Mouse (Mus musculus) spleen, postnatal 36 days (tissue): Measurements from ENCODE around the gene Fgd3.

Experiments
- DNase-seq, 2 experiments: peaks; one replicate each; pipeline ENCODE4 v3.0.0; 2022; ENCODE audit warnings: low spot score in 2 of 2, mixed read lengths in 1 of 2

Gene Fgd3

GRCm38 (mm10) chr13:49216220-49216552 lies 103.9 kb downstream of the Fgd3 start:
- no peak for DNase-seq

DNA sequence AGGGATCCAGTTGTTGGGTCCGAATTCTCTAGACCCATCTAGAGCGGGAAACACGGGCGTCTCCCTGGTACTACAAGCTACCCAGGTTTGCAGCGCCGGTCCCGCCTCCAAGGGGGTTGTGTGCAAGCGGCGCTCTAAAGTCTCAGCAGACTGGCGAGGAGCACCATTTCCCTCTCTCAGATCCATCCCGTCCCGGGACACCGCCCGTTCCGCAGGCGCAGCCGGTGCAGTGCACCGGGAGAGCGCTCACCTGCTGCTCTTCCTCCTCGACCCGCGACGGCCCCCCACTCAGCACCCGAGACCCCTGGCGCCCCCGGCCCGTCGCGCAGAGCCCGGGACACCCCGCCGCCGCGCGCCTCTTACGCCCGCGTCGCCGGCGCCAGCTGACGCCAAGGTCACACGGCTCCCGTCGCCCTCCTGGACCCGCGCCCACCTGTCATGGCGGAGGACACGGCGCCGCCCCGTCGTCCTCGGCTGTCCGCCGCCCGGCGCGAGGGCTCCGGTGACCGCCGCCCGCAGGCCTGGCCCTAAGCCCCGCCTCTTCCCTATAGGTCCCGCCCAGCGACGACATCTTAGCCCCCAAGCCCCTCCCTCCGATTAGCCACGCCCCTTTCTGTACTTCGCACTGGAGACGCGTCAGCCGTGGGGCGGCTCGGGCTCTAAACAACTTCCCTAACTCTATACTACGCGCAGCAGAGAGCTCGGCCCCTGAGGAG lies 104.4 kb downstream of the Fgd3 start, which contains the start of gene Card19:
Gene Card19 (minus strand): TSS at position 534 of the 716 bp plus-strand sequence.
- DNase-seq: peak; percentile 98

DNA sequence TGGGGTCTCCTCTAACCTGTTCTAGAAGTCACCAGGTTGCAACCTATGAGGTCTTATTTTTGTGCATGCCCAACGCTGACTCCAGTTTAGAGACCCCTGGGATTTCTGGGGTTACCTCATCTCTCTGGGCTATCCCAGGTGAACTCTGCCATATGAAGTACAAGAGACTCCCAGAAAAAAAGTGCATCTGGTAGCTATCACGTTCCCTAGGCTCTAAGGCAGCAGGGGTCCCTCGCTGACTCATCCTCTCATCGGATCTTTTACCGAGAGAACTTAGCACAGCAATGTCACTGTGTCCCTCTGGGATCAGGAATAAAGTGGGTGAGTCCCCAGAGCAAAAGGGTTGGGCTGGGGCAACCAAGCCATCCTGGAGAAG lies 105.0 kb downstream of the Fgd3 start:
- no peak for DNase-seq

- no peak for DNase-seq
Measured at GRCm38 (mm10) chr13:49214454-49214853, 105.7 kb downstream of the Fgd3 start.

- DNase-seq: peak; percentile 33 to 49
Measured at GRCm38 (mm10) chr13:49213531-49213932, 106.6 kb downstream of the Fgd3 start.

GRCm38 (mm10) chr13:49212711-49213500 lies 107.2 kb downstream of the Fgd3 start:
- no peak for DNase-seq
